Mouse (Mus musculus) spleen, adult 2 months (tissue): ENCODE measurements around the gene Sec61a1. TPM values are rescaled to one million over a fixed set of nuclear protein-coding genes. Genes with fewer than 3 reads are reported as not detected.

Experiments
- DNase-seq, 2 experiments: peaks; one replicate each; pipeline versions ENCODE4 v3.0.0 to v3.0.0-alpha.2; 2012 to 2021; ENCODE audit warnings: low spot score in 2 of 2, low read depth in 1 of 2
- H3K27ac ChIP-seq: fragments of 200-500 bp; 2 replicates; pipeline ENCODE4 v1.5.1; 2012; ENCODE audit warnings: low read length, inconsistent platforms; ENCODE audit not compliant: insufficient read depth
- H3K27me3 ChIP-seq: fragments of 200-500 bp; 2 replicates; pipeline ENCODE4 v1.6.1; 2012; ENCODE audit warnings: mild to moderate bottlenecking, moderate library complexity, low read length, inconsistent platforms; ENCODE audit not compliant: control insufficient read depth, insufficient read depth
- H3K36me3 ChIP-seq: fragments of 200-500 bp; 2 replicates; pipeline ENCODE4 v1.6.1; 2012; ENCODE audit warnings: mild to moderate bottlenecking, low read length, inconsistent platforms; ENCODE audit not compliant: control insufficient read depth, insufficient read depth
- H3K4me1 ChIP-seq: fragments of 200-500 bp; 2 replicates; pipeline ENCODE4 v1.6.1; 2011; ENCODE audit warnings: inconsistent platforms; ENCODE audit not compliant: control insufficient read depth, insufficient read depth, insufficient read length
- H3K4me3 ChIP-seq: fragments of 200-500 bp; 2 replicates; pipeline ENCODE4 v1.5.1; 2011; ENCODE audit warnings: mild to moderate bottlenecking, inconsistent platforms; ENCODE audit not compliant: insufficient read depth, insufficient read length; ENCODE audit errors: extremely low read depth
- CTCF ChIP-seq: fragments of 200-500 bp; IDR thresholded peaks from 2 replicates; pipeline ENCODE4 v1.5.1; 2011; ENCODE audit warnings: mild to moderate bottlenecking, inconsistent platforms; ENCODE audit not compliant: insufficient read depth, insufficient read length, insufficient replicate concordance; ENCODE audit errors: extremely low read depth
- POLR2A ChIP-seq: fragments of 200-500 bp; IDR thresholded peaks from 2 replicates; pipeline ENCODE4 v1.6.1; 2011; ENCODE audit warnings: low read depth, low read length, inconsistent platforms
- WGBS: fragments of 180-500 bp; shearing (Covaris S2); methylation state at CpG from one replicate; pipeline ENCODE4 v1.1.7; 2018; 5-methylcytosine and 5-hydroxymethylcytosine counted together
- polyA plus RNA-seq: library from polyadenylated mRNA; depleted of rRNA; stranded (reverse); fragments of >200 nt; gene quantifications from 2 replicates; pipeline ENCODE4 v1.2.3, GENCODE M21; 2012

Sec61a1 gene
- polyA plus RNA-seq, 1 experiment: 147 TPM

- Histone ChIP-seq H3K27me3 (no peaks in the 10 kb centered on the region), H3K4me1 (no peaks in the 10 kb centered on the region), H3K4me3 (no peak overlapping the region), H3K27ac (no peak overlapping the region), H3K36me3 (peaks cover 23% of the 10 kb centered on the region)
- no peak for DNase-seq
- TF ChIP-seq CTCF (no peak), POLR2A (no peak)
- WGBS: 94% methylated on average over 7 of the region's 7 CpGs
Measured at GRCm38 (mm10) chr6:88489026-88489425, 29.7 kb downstream of the Sec61a1 start.

GRCm38 (mm10) chr6:88486893-88487292, 31.8 kb downstream of the Sec61a1 start:
- Histone ChIP-seq H3K4me1 (no peaks in the 10 kb centered on the region), H3K4me3 (no peak overlapping the region), H3K27me3 (no peaks in the 10 kb centered on the region), H3K36me3 (peaks cover 27% of the 10 kb centered on the region), H3K27ac (no peak overlapping the region)
- no peak for TF ChIP-seq POLR2A
- peak; percentile 19; the same call in 1 of the 2 replicates for TF ChIP-seq CTCF
- 74% methylated on average over 8 of the region's 8 CpGs for WGBS
- peak in 1 of 2 experiments; percentile 32 for DNase-seq

GRCm38 (mm10) chr6:88485378-88485777, 33.3 kb downstream of the Sec61a1 start:
- Histone ChIP-seq H3K36me3 (peaks cover 28% of the 10 kb centered on the region), H3K4me3 (no peak overlapping the region), H3K27me3 (no peaks in the 10 kb centered on the region), H3K4me1 (no peaks in the 10 kb centered on the region), H3K27ac (no peak overlapping the region)
- 66% methylated on average over 6 of the region's 6 CpGs for WGBS
- TF ChIP-seq POLR2A (no peak), CTCF (no peak)
- no peak for DNase-seq

- DNase-seq: no peak
- Histone ChIP-seq H3K36me3 (peaks cover 37% of the 10 kb centered on the region), H3K27ac (no peak overlapping the region), H3K4me3 (no peak overlapping the region), H3K27me3 (no peaks in the 10 kb centered on the region), H3K4me1 (no peaks in the 10 kb centered on the region)
- no peak for TF ChIP-seq CTCF
- TF ChIP-seq POLR2A: no peak
Measured at GRCm38 (mm10) chr6:88483913-88484312, 34.8 kb downstream of the Sec61a1 start.

GRCm38 (mm10) chr6:88483111-88483510, 35.6 kb downstream of the Sec61a1 start:
- TF ChIP-seq CTCF: no peak
- TF ChIP-seq POLR2A: no peak
- no peak for DNase-seq
- no peak overlapping the region for H3K4me3 ChIP-seq
- no peaks in the 10 kb centered on the region for H3K27me3 ChIP-seq
- H3K4me1 ChIP-seq: no peaks in the 10 kb centered on the region
- H3K27ac ChIP-seq: no peak overlapping the region
- H3K36me3 ChIP-seq: peaks cover 37% of the 10 kb centered on the region
- 64% methylated on average over 7 of the region's 7 CpGs for WGBS

GRCm38 (mm10) chr6:88480421-88480820, 38.3 kb downstream of the Sec61a1 start:
- Histone ChIP-seq H3K4me1 (no peaks in the 10 kb centered on the region), H3K27ac (no peak overlapping the region), H3K27me3 (no peaks in the 10 kb centered on the region), H3K36me3 (peaks cover 33% of the 10 kb centered on the region), H3K4me3 (no peak overlapping the region)
- TF ChIP-seq POLR2A (no peak), CTCF (no peak)
- no peak for DNase-seq
- 85% methylated on average over 6 of the region's 6 CpGs for WGBS

- WGBS: 74% methylated on average over 6 of the region's 6 CpGs
- Histone ChIP-seq H3K36me3 (peaks cover 31% of the 10 kb centered on the region), H3K27me3 (no peaks in the 10 kb centered on the region), H3K4me1 (no peaks in the 10 kb centered on the region), H3K27ac (no peak overlapping the region), H3K4me3 (no peak overlapping the region)
- DNase-seq: no peak
- TF ChIP-seq POLR2A (no peak), CTCF (no peak)
Measured at GRCm38 (mm10) chr6:88469878-88470277, 48.8 kb downstream of the Sec61a1 start.
